Mouse (Mus musculus) erythroblast, embryonic 14.5 days (primary cell): Measurements from ENCODE around the gene Scyl3.

Experiments
- GATA1 ChIP-seq: IDR thresholded peaks from 2 replicates; pipeline ENCODE4 v1.6.1; 2012; ENCODE audit warnings: low read length, inconsistent platforms, mixed read lengths
- TAL1 ChIP-seq: IDR thresholded peaks from 3 replicates; pipeline ENCODE4 v1.6.1; 2012; ENCODE audit warnings: low read length, inconsistent platforms, mixed read lengths

GRCm38 (mm10) chr1:163900168-163900567 is 28.7 kb upstream of the Scyl3 start:
- TF ChIP-seq TAL1: no peak
- TF ChIP-seq GATA1: no peak
